Mouse (Mus musculus) kidney, adult 2 months (tissue): ENCODE data around the gene Iqcj. TPM values are rescaled to one million over a fixed set of nuclear protein-coding genes. Genes with fewer than 3 reads are reported as not detected.

Experiments used
- DNase-seq: peaks from one replicate; pipeline ENCODE4 v3.0.0; 2021
- H3K27ac ChIP-seq: fragments of 200-500 bp; 2 replicates; pipeline ENCODE4 v1.5.1; 2012; ENCODE audit warnings: low read depth, low read length, control low read depth, inconsistent platforms; ENCODE audit not compliant: insufficient read depth
- H3K27me3 ChIP-seq: fragments of 200-500 bp; replicated peaks from 2 replicates; pipeline ENCODE4 v1.6.1; 2012; ENCODE audit warnings: mild to moderate bottlenecking, moderate library complexity, low read length, inconsistent platforms; ENCODE audit not compliant: control insufficient read depth, insufficient read depth
- H3K36me3 ChIP-seq: fragments of 200-500 bp; 2 replicates; pipeline ENCODE4 v1.6.1; 2012; ENCODE audit warnings: mild to moderate bottlenecking, moderate library complexity, low read length, inconsistent platforms; ENCODE audit not compliant: control insufficient read depth, insufficient read depth
- H3K4me1 ChIP-seq: fragments of 200-500 bp; 2 replicates; pipeline ENCODE4 v1.6.1; 2011; ENCODE audit warnings: low read length; ENCODE audit not compliant: control insufficient read depth, insufficient read depth
- H3K4me3 ChIP-seq: fragments of 200-500 bp; 2 replicates; pipeline ENCODE4 v1.5.1; 2011; ENCODE audit warnings: mild to moderate bottlenecking, low read depth, low read length, control low read depth; ENCODE audit not compliant: insufficient read depth
- CTCF ChIP-seq: fragments of 200-500 bp; conservative IDR thresholded peaks from 2 replicates; pipeline ENCODE4 v1.5.1; 2011; ENCODE audit warnings: low read depth, mild to moderate bottlenecking, control low read depth, low read length, moderate library complexity, mixed read lengths; ENCODE audit not compliant: insufficient read depth, insufficient read length
- POLR2A ChIP-seq: fragments of 200-500 bp; IDR thresholded peaks from one replicate; pipeline ENCODE4 v1.6.1; 2011; ENCODE audit warnings: low read depth, low read length, control low read depth
- WGBS: fragments of 180-500 bp; shearing (Covaris S2); methylation state at CpG from one replicate; pipeline ENCODE4 v1.1.7; 2018; 5-methylcytosine and 5-hydroxymethylcytosine counted together
- polyA plus RNA-seq: library from polyadenylated mRNA; depleted of rRNA; stranded (reverse); fragments of >200 nt; gene quantifications from 2 replicates; pipeline ENCODE4 v1.2.3, GENCODE M21; 2012

Gene Iqcj
- polyA plus RNA-seq, 1 experiment: not detected

GRCm38 (mm10) chr3:67980006-67980405 is 88.0 kb downstream of the Iqcj start:
- WGBS: 89% methylated on average over 1 of the region's 1 CpGs
- no peaks in the 10 kb centered on the region for H3K4me1 ChIP-seq

GRCm38 (mm10) chr3:67983329-67983728 is 91.3 kb downstream of the Iqcj start:
- no peaks in the 10 kb centered on the region; the same call in 1 of the 2 replicates for H3K27me3 ChIP-seq
- no peak overlapping the region for H3K27ac ChIP-seq
- H3K36me3 ChIP-seq: no peaks in the 10 kb centered on the region
- no peak for DNase-seq
- TF ChIP-seq POLR2A (no peak), CTCF (no peak)
- H3K4me1 ChIP-seq: no peaks in the 10 kb centered on the region
- no peak overlapping the region for H3K4me3 ChIP-seq
- 41% methylated on average over 12 of the region's 12 CpGs for WGBS

More at GRCm38 (mm10) chr3:67980006-67980405, 88.0 kb downstream of the Iqcj start:
- Histone ChIP-seq H3K4me3 (no peak overlapping the region), H3K27ac (no peak overlapping the region), H3K27me3 (no peaks in the 10 kb centered on the region; the same call in 1 of the 2 replicates), H3K36me3 (no peaks in the 10 kb centered on the region)
- TF ChIP-seq POLR2A: no peak
- TF ChIP-seq CTCF: no peak
- DNase-seq: no peak

GRCm38 (mm10) chr3:68002415-68002814 is 110.4 kb downstream of the Iqcj start:
- H3K4me3 ChIP-seq: no peak overlapping the region
- no peaks in the 10 kb centered on the region for H3K27me3 ChIP-seq
- no peaks in the 10 kb centered on the region for H3K4me1 ChIP-seq
- H3K36me3 ChIP-seq: no peaks in the 10 kb centered on the region
- H3K27ac ChIP-seq: no peak overlapping the region
- WGBS: 72% methylated on average over 4 of the region's 4 CpGs
- no peak for DNase-seq
- TF ChIP-seq POLR2A (no peak), CTCF (no peak)

- no peak for DNase-seq
- Histone ChIP-seq H3K27ac (no peak overlapping the region), H3K36me3 (no peaks in the 10 kb centered on the region), H3K4me3 (no peak overlapping the region), H3K4me1 (no peaks in the 10 kb centered on the region), H3K27me3 (no peaks in the 10 kb centered on the region)
- no peak for TF ChIP-seq POLR2A
- no peak for TF ChIP-seq CTCF
Observed at GRCm38 (mm10) chr3:68012342-68012741, 120.3 kb downstream of the Iqcj start.

- Histone ChIP-seq H3K4me1 (no peaks in the 10 kb centered on the region), H3K4me3 (no peak overlapping the region), H3K27me3 (no peaks in the 10 kb centered on the region), H3K27ac (no peak overlapping the region), H3K36me3 (no peaks in the 10 kb centered on the region)
- no peak for TF ChIP-seq CTCF
- TF ChIP-seq POLR2A: no peak
- WGBS: 21% methylated on average over 1 of the region's 1 CpGs
- DNase-seq: peak; percentile 0
Observed at GRCm38 (mm10) chr3:68015786-68016185, 123.8 kb downstream of the Iqcj start.

- Histone ChIP-seq H3K27me3 (no peaks in the 10 kb centered on the region), H3K4me1 (no peaks in the 10 kb centered on the region), H3K27ac (no peak overlapping the region), H3K4me3 (no peak overlapping the region), H3K36me3 (no peaks in the 10 kb centered on the region)
- WGBS: 78% methylated on average over 4 of the region's 4 CpGs
- TF ChIP-seq CTCF (no peak), POLR2A (no peak)
- no peak for DNase-seq
Observed at GRCm38 (mm10) chr3:68019401-68019800, 127.4 kb downstream of the Iqcj start.

- no peak overlapping the region for H3K27ac ChIP-seq
- TF ChIP-seq POLR2A (no peak), CTCF (no peak)
- H3K27me3 ChIP-seq: no peaks in the 10 kb centered on the region
- 27% methylated on average over 3 of the region's 3 CpGs for WGBS
- DNase-seq: no peak
- H3K4me1 ChIP-seq: no peaks in the 10 kb centered on the region
- no peak overlapping the region for H3K4me3 ChIP-seq
- H3K36me3 ChIP-seq: no peaks in the 10 kb centered on the region
Observed at GRCm38 (mm10) chr3:68036097-68036496, 144.1 kb downstream of the Iqcj start.
